Mouse (Mus musculus): Measurements from ENCODE around the gene Elf1. TPM values are rescaled to one million over a fixed set of nuclear protein-coding genes. Genes with fewer than 3 reads are reported as not detected.
A peak's percentile ranks its signal among the peaks of the same experiment; 100 is the strongest.

Gene Elf1
- polyA plus RNA-seq, 2 experiments: 8.7 to 9.3 TPM

DNA sequence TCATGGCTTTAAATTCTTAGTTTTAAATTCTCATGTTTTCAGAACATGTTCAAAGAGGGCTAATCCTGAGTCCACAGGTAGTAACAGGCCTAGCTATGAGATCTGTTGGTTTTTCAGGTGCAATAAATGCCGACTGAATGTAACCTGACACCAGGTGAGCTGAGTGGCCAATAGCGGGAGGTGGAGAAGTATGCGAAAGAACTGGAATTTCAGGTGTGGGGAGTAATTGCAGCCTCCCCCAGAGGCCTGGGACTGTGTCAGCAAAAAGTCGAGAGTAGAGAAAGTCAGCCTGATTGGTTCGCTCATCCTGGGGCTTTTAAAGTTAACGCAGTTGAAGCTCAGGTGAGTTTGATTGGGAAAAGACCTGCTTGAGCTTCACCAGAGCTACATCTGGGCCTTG, 46.7 kb downstream of the Elf1 start:
- Histone ChIP-seq H3K27ac (no peak overlapping the region), H3K9ac (replicated peaks) (no peak overlapping the region), H3K4me2 (ENCODE audit: low read depth) (no peak overlapping the region), H3K9me3 (ENCODE audit: control insufficient read depth, low read length) (no peaks in the 10 kb centered on the region), H3K4me1 (replicated peaks; ENCODE audit: control insufficient read depth in 2 of 2, insufficient read depth in 2 of 2, low read length in 1 of 2) (peaks cover 31 to 43% of the 10 kb centered on the region in 2 experiments), H3K36me3 (replicated peaks; ENCODE audit: control insufficient read depth, insufficient read depth, low read depth) (no peaks in the 10 kb centered on the region), H3K27me3 (ENCODE audit: control insufficient read depth, insufficient read depth, low read length) (no peaks in the 10 kb centered on the region), H3K4me3 (ENCODE audit: insufficient read depth in 1 of 2, low read depth in 2 of 2, low read length in 2 of 2) (no peak overlapping the region)
- no peak for TF ChIP-seq CTCF (IDR thresholded peaks at IDR 0.05; ENCODE audit: low read depth)
- no peak for TF ChIP-seq EP300 (IDR thresholded peaks at IDR 0.05; ENCODE audit: low read depth)
- DNase-seq (ENCODE audit: low read depth in 3 of 3, low spot score in 3 of 3): no peak
- ATAC-seq (ENCODE audit: insufficient read depth): no peak
- WGBS (ENCODE audit: insufficient replicate concordance): 70% methylated on average over 6 of the region's 6 CpGs

DNA sequence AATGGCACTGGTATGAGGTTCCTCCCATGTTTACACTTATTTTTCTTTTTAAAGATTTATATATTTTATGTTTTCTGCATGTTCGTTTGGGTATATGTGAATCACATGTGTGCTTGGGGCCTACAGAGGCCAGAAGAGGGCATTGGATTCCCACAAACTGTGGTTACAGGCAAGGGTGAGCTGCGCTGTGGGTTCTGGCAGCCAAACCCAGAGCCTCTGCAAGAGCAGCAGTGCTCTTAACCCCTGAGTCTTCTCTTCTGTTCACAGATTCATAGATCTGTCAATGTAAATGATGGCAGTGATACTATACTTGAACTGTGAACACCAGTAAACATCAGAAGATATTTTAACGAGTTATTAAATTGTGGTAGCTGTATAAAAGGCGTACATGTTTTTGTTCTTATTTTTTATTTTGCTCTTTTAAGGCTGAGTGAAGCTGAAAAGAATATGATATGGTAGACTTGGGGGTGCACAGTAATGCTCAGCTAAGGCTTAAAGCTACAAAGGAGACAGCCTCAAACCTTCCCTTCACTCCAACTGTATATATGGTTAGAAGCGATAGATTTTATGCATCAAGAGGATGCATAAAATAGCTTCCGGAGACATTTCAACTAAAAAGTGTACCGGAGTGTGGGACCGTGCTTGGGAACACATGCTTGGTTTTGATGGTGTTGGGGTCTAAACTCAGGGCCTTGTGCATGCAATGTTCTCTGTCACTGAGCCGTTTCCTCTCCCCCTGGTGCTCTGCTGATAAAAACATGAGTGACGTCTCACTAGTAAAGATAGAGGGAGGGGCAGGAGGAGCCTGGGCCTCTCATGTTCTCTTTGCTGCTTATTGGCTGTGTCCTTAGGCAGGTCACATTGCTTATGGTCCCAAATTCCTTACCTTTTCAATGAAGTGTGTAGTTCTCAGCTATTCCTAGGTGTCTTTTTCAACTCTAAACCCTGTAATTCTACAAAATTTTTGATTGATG, 48.9 kb downstream of the Elf1 start:
- peak overlapping the region; percentile 94 for H3K27ac ChIP-seq
- no peaks in the 10 kb centered on the region for H3K9me3 ChIP-seq (ENCODE audit: control insufficient read depth, low read length)
- ATAC-seq (ENCODE audit: insufficient read depth): peak; percentile 96
- peaks cover 52 to 63% of the 10 kb centered on the region in 2 experiments for H3K4me1 ChIP-seq (replicated peaks; ENCODE audit: control insufficient read depth in 2 of 2, insufficient read depth in 2 of 2, low read length in 1 of 2)
- 27% methylated on average over 10 of the region's 10 CpGs for WGBS (ENCODE audit: insufficient replicate concordance)
- no peaks in the 10 kb centered on the region for H3K27me3 ChIP-seq (ENCODE audit: control insufficient read depth, insufficient read depth, low read length)
- H3K4me3 ChIP-seq (ENCODE audit: insufficient read depth in 1 of 2, low read depth in 2 of 2, low read length in 2 of 2): peak overlapping the region in 1 of 2 experiments; percentile 30; a peak in 2 of 4 replicates
- H3K4me2 ChIP-seq (ENCODE audit: low read depth): peak overlapping the region; percentile 70
- no peaks in the 10 kb centered on the region for H3K36me3 ChIP-seq (replicated peaks; ENCODE audit: control insufficient read depth, insufficient read depth, low read depth)
- peak; percentile 80 to 85 (median 84) for DNase-seq (ENCODE audit: low read depth in 3 of 3, low spot score in 3 of 3)
- TF ChIP-seq EP300 (IDR thresholded peaks at IDR 0.05; ENCODE audit: low read depth): peak; percentile 79
- TF ChIP-seq CTCF (IDR thresholded peaks at IDR 0.05; ENCODE audit: low read depth): peak; percentile 39
- H3K9ac ChIP-seq (replicated peaks): peak overlapping the region; percentile 55

DNA sequence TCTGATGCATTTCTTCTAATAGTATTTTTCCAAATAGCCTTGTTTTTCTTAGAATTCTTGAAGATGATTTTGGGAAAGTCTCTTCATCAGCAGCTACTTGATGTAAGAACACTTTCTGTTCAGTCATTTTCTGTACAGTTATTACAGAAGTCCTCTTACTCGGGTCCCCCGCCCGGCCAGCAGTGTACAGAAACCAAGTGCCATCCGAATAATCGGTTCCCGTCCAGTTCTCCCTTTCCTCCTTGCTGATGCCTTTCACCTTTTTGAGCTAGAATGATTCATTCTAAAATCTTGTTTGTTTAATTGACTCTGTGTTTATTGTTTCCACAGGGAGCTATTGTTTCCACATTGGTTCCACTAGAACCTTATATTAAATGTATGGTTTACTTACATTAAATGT, 49.8 kb downstream of the Elf1 start:
- Histone ChIP-seq H3K27ac (peak overlapping the region; percentile 94), H3K4me1 (replicated peaks; ENCODE audit: control insufficient read depth in 2 of 2, insufficient read depth in 2 of 2, low read length in 1 of 2) (peaks cover 55 to 67% of the 10 kb centered on the region in 2 experiments), H3K27me3 (ENCODE audit: control insufficient read depth, insufficient read depth, low read length) (no peaks in the 10 kb centered on the region), H3K4me2 (ENCODE audit: low read depth) (peak overlapping the region; percentile 70), H3K36me3 (replicated peaks; ENCODE audit: control insufficient read depth, insufficient read depth, low read depth) (no peaks in the 10 kb centered on the region), H3K9ac (replicated peaks) (peak overlapping the region; percentile 55), H3K4me3 (ENCODE audit: insufficient read depth in 1 of 2, low read depth in 2 of 2, low read length in 2 of 2) (peak overlapping the region in 1 of 2 experiments; percentile 30; a peak in 2 of 4 replicates), H3K9me3 (ENCODE audit: control insufficient read depth, low read length) (no peaks in the 10 kb centered on the region)
- WGBS (ENCODE audit: insufficient replicate concordance): 44% methylated on average over 6 of the region's 6 CpGs
- TF ChIP-seq EP300 (IDR thresholded peaks at IDR 0.05; ENCODE audit: low read depth) (no peak), CTCF (IDR thresholded peaks at IDR 0.05; ENCODE audit: low read depth) (no peak)
- no peak for ATAC-seq (ENCODE audit: insufficient read depth)
- no peak for DNase-seq (ENCODE audit: low read depth in 3 of 3, low spot score in 3 of 3)

DNA sequence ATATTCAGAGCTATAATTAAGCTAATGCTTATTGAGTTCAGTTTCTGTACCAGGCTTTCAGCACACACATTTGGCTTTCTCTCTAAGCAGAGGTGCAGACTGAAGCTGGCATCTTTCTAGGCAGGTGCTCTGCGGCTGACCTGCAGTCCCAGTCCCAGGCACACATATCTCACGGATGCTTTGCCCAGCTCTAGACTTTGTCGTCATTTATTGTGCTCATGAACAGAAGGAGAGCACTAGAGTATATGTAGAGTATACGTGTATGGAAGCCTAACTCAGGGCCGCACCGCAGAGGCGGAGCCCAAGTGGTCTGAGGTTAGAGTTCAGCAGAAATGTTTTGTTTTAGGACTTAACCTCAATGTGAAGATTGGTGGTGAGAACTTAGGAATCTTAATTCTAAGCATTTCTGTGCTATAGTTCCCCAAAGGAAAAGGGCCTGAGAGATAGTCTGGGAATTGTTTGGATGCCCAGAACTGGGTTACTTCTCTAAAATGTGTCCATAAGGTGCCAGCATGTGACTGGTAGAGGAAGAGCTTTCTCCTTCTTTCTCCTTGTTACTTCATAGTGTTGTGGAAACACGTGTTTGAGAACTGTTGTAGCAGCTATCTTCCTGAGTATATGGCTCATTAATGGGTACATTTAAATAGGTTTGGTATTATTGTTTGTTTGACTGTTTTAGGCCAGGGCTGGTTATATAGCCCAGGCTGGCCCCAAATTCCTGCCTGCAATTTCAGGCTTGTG, 51.2 kb downstream of the Elf1 start:
- peak overlapping the region; percentile 20 for H3K9ac ChIP-seq (replicated peaks)
- peaks cover 65 to 71% of the 10 kb centered on the region in 2 experiments for H3K4me1 ChIP-seq (replicated peaks; ENCODE audit: control insufficient read depth in 2 of 2, insufficient read depth in 2 of 2, low read length in 1 of 2)
- DNase-seq (ENCODE audit: low read depth in 3 of 3, low spot score in 3 of 3): no peak
- 63% methylated on average over 8 of the region's 8 CpGs for WGBS (ENCODE audit: insufficient replicate concordance)
- H3K4me2 ChIP-seq (ENCODE audit: low read depth): peak overlapping the region; percentile 67; the same call in 1 of the 2 replicates
- peaks cover 3% of the 10 kb centered on the region; the same call in 1 of the 2 replicates for H3K36me3 ChIP-seq (replicated peaks; ENCODE audit: control insufficient read depth, insufficient read depth, low read depth)
- no peaks in the 10 kb centered on the region for H3K9me3 ChIP-seq (ENCODE audit: control insufficient read depth, low read length)
- no peak for TF ChIP-seq CTCF (IDR thresholded peaks at IDR 0.05; ENCODE audit: low read depth)
- TF ChIP-seq EP300 (IDR thresholded peaks at IDR 0.05; ENCODE audit: low read depth): no peak
- no peak overlapping the region for H3K4me3 ChIP-seq (ENCODE audit: insufficient read depth in 1 of 2, low read depth in 2 of 2, low read length in 2 of 2)
- no peak for ATAC-seq (ENCODE audit: insufficient read depth)
- H3K27ac ChIP-seq: peak overlapping the region; percentile 80
- H3K27me3 ChIP-seq (ENCODE audit: control insufficient read depth, insufficient read depth, low read length): no peaks in the 10 kb centered on the region

Data from liver, embryonic 14.5 days (tissue).